Mouse (Mus musculus) cerebellum, postnatal 4 days (tissue): ENCODE results near the gene Fos.

Experiments
- DNase-seq, 2 experiments: peaks; one replicate each; pipeline ENCODE4 v3.0.0; 2022; ENCODE audit warnings: low spot score in 2 of 2, mixed read lengths in 1 of 2

The Fos gene

DNA sequence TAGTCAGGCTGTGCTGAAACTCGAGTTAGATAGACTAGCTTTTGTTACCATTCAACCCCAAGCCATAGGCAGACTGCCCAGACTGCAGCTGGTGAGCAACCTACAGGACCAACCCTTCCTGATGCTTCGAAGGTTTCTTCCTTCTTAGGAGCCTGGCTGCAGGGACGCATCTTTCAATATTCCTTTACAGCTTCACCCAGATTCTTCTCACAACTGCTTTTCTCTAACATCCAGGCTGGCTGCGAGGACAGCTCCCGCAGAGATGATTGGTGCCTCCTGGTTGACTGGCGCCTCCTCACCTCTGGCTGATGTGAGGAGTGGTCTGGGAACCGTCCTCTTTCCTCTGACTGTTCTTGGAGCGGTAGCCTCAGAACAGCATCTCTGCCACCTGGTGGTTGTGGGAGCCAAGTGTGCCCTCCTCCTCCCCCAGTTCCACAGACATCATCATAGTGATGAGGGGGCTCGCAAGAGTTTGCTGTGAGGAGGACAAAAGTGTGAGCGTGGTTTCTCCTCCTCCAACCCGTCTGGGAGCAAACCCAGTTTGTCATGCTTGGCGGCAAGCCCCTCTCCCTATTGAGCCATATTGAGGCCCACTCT, 14.0 kb downstream of the Fos start:
- DNase-seq = peak in 1 of 2 experiments; percentile 64

DNA sequence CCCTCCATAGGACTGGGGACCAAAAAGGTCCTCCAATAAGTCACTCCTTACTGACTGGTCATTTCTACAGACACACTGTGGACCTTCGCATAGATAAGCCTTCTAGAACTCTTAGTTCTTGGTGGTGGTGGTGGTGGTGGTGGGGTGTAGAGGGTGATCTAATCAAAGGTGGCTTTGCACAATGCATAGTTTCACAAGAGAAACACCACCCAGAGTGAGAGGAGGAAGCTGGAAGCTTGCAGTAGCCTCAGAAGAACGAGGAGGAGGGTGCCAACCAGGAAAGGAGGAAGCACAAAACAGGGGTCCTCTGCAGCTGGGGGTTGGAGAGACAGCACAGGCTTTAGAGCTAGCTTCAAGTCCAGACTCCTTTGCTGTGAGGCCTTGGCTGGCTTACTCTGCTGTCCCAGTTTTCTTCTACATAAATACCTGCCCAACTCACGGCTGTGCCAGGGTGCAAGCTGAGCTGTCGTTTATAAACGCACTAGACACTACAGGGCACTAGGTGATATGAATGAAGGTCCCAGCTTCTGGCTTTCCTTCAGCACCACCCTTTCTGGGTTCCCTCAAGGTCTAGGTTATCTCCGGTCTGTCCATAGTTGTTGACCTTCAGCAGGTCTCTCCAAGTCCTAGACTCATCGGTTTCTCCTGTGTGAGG, 15.7 kb downstream of the Fos start:
- DNase-seq = no peak

DNA sequence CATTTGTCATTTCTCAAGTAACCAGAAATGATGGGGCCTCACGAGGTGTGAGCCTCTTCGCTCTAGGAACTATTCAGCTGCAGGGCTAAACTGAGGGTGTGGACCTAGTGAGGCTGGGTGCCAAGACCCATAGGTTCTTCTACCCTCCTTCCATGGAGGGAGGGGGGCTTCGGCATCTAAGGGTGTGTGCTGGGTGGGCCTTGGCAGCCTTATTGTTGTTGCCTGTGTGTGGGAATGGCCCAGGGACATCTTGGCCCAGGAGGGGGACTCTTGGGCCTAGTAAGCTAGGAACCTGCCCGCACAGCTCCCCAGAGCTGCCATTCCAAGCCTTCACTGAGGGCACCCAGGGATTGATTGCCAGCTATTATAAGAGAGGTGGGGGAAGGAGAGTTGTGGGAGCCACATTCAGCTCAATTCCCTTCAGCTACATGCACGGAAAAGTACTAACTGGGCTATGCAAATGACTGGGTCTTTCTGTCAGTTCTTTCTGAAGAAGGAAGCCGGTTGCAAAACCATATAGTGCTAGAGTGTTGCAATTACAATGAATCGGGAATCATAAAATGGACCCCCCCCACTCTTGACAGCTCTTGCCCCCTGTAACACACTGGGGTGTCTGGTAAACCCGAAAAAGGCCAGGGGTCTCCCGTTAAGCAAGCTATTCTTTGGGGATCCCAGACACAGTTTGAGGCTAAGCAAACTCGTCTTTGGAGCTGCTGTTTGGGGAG, 16.6 kb downstream of the Fos start:
- no peak for DNase-seq

DNA sequence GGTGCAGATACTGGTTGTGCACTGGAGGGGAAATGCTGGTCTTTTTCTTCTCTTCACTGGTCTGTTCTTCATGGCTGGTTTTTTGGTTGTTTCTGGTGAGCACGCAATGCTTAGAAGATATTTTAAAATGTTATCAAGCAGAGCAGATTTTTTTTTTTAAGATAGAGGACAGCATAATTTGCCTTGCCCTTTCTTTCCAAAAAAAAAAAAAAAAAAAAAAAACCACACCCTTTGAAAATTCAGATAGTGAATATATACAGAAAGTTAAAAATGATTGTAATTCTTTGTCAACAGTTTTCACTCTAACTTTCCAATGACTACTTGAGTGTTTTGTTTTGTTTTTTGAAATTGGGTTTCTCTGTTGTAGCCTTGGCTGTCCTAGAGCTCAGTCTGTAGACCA, 17.3 kb downstream of the Fos start:
- no peak for DNase-seq

DNA sequence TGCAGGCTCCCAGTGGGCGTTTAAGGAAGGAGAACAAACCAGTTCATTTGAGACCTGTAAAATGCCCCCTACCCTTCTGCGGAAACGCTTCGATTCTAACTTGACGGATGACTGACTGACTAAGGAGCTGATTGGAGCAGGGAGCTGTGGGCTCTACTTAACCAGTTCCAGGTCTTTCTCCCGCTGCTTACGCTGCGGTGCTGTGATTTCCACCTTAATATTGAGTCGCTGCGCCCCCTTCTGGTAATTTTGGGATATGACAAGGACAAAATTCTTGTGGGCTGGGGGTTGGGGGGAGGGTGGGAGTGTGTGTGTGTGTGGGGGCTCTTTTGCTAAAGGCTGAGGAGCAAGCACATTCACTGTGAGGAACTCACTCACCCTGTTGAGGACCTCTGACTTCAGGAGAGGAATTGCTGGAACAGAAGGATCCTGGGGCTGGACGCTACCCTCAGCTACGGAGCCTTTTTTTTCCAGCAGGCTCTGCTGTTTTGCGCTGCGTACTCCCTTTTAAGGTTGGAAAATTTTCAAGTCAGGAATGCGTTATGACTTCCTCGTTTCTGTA, 18.5 kb downstream of the Fos start:
- DNase-seq = peak; percentile 60 to 65

DNA sequence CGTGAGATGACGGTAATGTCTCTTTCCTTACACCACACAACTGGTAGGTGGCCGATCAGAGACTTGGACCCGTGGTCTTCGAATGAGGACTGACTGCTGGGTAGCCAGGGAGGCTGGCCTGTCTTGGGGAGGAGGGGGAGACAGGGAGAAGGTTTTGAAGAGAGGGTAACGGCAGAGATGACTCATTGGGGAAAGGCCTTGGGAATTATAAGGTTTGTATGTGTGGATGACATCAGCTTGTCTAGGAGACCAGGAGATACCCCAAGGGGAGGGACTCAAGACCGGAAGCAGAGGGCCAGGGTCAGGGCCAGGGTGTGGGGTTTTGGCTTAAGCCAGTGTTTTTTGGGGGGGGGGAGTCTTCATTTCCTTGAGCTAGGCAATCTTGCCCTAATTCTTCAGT, 22.6 kb downstream of the Fos start:
- no peak for DNase-seq

DNA sequence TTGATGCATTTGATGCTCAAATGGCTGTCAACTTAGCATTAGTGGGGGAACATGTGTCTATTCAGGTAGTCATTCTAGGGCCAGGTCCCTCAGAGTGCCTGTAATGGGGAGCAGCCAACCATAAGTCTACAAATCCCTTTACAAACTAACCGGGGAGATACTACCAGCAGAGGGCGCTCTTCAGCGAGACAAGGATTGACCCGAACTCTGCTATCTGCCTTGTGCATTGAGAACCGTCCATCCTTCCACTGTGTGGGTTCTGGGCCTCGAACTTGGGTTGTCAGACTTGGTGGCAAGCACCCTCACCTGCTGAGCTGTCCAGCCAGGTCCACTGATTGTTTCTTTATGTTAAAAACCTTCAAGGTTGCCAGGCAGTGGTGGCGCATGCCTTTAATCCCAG, 23.1 kb downstream of the Fos start:
- DNase-seq = peak in 1 of 2 experiments; percentile 68

DNA sequence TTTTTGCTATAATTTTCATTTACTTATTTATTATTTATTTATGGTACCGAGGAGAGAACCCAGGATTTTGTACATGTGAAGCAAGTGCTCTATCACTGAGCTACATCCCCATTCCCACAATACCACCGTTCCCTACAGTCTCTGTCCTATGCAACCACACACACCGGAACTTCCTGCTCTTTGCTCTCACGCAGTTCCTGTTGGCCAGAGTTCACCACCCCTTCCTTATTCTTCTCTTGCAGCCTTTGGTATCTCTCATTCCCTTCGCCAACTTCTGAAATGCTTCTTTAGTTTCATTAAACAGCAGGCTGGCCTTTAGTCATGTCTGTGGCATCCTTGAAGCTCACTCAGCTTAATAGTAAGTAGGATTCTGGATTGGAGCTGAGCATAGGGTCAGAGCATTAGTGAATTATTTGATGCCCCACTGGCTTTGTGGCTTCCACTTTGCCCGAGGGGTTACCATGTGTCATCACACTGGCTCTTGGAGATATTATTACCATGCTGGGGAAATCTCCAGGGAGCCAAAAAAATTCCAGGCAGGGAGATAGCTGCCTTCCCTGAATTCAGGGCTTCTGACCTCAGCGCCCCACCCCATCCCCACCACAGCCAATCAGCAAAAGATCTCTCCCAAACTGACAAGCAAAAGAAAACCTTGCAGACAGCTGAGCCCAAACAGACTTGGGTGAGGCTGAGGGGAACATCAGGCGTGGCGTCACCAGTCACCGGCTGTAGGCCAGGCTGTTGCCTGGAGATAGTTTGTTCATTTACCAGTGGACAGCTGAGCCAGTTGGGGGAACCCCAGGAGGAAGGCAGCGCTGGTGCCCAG, 23.8 kb downstream of the Fos start:
- DNase-seq = no peak

DNA sequence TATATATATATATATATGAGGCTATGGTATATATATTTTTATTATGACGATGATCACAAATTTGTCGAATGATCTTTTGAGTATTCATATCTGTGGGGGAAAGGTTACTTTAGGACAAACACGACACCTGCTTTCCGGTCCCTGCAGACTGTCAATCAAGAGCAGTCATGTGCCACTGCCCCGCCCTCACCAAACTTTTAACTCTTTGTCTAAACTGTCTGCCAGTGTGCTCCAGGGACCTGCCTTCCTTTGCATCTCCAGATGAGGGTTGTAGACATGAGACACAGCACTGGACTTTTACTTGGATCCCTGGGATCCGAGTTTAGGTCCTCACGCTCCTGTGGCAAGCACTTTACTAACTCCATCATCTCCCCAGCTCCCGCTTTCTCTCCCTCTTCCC, 25.3 kb downstream of the Fos start:
- no peak for DNase-seq

DNA sequence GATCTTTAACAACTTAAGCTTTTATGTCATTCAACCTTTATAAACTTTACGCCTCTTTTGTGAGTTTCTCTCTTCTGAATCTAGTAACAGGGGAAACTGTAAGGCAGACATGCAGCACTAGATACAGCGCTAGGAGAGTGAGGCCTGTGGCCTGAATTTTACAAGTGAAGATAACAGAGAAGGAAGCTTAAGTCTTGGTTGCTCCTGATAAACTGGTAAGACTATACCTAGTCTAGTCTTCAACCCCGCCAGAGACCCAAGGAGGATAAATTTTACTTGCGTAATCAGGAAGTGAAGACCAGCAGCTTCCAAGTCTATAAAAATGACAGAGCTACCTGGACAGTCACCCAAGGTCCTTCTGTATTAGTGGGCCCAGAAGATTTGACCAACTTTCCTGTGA, 29.0 kb downstream of the Fos start:
- DNase-seq = no peak

DNA sequence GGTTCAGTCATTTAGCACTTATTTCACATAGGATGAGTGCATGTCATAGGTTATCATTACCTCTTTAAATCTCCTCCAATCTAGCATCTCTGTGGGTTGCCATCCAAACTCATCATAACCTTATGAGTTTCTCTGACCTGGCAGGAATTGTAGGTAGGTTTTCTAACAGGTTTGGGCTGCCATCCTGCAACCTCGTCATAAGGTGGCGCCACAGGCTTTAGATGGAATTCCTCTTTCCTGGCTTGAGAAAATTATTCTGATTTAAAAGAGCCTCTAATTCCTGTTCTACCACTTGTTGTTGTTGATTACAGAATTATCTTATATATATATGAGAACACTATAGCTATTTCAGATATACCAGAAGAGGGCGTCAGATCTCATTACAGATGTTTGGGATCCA, 34.5 kb downstream of the Fos start:
- DNase-seq = no peak

DNA sequence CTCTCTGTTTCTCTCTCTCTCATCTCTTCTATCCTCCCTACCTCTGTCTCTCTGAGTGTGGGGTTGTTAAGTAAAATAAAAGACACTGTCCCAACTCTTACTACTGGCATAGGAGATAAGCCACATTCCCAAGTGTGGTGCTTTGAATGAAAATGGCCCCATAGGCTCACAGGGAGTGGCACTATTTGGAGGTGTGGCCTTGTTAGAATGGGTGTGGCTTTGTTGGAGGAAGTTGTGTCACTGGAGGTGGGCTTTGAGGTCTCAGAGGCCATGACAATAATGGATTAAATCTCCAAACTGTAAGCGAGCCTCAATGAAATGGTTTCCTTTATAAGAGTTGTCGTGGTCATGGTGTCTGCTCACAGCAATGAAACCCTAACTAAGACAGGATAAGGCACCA, 36.3 kb downstream of the Fos start:
- DNase-seq = no peak

DNA sequence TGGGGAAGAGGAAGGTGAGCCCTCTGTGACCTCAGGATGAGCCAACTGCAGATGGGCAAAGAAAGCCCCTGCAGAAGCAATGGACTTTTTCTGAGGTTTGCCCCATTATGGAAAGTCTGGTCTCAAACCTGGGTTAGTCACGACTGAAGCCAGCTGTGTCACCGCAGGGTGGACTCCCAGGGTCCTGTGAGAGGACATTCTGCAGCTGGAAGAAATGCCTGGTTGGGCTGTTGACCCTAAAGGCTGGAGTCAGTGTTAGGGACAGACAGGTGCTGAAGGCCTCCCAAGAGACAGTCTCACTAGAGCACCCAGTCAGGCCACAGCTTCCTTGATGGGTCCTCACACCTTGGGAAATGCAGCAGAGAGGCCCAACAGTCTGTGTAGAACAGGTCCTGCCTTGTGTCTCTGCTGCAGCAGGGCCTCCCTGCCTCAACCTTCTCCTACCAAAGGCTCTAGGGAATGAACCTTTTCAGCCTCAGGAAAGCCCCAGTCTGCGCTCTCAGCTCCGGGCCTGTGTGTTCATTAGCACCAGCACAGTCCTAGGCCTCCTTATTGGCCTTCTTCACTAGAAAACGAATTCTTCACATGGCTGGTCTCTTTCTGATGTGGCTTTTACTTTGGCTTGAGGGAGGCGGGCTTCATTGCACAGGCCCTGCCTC, 40.2 kb downstream of the Fos start:
- DNase-seq = no peak

DNA sequence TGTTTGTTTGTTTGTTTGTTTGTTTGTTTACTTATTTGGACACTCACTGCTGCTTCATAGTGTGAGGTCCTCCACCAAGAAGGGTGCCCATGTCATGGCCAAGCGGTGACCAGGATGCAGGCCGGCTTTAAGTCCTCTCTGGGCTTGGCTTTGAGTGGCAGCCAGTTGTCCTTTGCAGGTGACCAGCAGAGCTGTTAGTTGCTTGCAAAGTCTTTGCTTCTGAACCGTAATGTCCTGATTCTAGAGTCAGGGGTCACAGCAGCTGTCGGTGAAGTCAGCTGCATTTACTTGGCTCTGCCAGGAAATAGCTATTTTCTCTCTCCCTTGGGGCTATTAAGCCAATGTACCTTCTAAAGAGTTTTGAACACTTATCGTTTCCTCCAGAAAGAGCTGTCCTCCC, 41.3 kb downstream of the Fos start:
- no peak for DNase-seq

DNA sequence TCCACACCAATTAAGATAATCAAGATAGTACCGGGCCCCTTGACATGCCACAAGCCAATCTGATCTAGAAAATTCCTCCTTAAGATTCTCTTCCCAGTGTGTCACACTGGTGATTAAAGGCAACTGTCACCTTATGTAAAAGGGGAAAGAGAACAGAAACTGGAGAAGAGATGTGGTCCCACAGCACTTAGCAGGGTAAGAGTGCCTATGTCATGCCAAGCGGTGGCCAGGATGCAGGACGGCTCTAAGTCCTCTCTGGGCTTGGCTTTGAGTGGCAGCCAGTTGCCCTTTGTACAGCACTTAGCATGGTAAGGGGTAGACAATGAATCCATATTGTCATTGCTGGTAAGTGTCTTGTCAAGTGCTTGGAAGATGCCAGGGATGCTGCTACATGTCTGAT, 42.2 kb downstream of the Fos start:
- DNase-seq = no peak

DNA sequence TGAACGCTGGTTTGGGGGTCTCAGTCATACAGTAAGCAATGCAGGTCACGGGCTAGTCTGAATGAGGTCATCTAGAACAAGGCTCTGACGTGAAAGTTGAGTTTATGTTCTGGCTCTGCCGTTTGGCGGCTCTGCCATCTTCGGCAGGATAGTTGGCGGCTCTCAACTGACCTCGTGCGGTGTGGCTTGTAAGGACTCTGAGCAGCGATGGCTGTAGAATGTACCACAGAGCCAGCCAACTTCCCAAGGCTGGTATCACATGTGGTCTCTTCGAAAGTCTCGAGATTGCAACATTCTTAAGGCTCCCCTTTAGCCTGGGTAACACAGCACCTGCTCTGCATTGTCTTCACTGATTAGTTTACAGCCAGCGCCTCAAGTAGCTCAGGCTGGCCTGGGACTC, 43.6 kb downstream of the Fos start:
- DNase-seq = no peak

DNA sequence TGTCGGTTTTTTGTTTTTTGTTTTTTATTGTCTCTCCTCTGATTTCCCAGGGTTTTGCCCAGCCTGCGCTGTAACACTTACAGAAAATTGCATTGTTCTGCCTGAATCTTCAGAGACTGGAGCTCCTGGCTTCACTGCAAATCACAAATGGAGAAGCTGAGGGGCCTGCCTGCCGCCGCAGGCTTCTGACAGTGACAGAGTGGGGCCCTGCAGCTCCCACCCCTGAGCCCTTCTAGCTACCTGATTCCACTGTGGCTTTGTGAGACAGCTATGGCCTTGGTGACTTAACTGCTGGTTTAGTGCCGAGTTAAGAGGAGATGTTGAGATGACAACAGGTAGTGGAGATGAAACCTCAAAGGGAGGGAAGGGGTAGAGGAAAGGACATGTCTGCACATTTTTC, 44.3 kb downstream of the Fos start:
- DNase-seq = no peak

DNA sequence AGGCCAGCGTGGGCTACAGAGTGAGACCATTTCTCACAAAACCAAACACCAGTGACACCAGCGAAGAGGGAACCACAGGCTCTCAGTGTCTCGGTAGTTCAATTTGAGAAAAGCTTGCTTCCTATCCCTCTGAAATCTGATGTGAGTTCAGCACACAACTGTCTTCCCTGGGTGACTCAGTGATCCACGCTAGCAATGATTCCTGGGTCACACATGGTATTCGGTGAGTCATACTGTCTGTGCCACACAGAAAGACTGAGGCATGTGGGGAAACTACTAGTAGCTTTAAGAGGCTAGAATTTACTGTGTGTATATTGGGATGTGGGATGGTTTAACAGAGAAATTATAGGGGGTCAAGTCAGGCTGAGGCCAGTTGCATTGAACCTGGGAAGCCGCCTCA, 45.9 kb downstream of the Fos start:
- no peak for DNase-seq

DNA sequence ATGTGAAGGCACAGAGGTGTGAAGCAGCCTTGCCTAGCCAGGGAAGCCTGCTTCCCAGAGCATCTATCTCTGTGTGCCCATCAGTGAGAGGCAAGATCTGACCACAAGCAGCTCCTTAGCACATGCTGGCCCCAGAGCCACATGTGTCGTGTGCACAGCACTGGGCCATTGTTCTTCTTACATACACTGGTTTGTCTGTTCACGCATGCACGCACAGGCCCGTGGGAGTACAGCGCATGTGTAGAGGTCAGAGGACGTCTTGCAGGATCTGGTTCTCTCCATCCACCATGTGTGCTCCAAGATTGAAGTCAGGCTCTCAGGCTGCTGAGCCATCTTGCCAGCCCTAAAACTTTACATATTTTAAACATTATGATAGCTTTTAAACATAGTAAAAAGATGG, 47.4 kb downstream of the Fos start:
- no peak for DNase-seq

DNA sequence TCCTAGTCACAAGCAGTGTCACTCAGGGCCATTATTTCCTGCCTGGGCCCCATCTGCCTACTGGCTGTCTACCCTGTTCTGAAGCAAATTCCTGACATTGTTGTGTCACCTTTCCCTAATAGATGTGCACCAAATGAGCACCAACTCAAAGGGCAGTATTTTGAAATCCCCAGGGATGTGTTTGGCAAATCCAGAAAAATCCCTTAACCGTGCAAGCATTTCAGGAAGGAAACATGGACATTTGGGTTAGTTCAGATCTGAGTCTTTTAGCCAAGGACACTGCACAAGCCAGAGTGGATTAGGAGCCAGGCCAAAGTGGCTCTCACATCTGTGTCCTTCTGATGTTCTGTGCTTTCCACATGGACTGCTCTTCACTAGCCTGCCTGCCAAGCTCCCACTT, 48.0 kb downstream of the Fos start:
- DNase-seq = no peak

DNA sequence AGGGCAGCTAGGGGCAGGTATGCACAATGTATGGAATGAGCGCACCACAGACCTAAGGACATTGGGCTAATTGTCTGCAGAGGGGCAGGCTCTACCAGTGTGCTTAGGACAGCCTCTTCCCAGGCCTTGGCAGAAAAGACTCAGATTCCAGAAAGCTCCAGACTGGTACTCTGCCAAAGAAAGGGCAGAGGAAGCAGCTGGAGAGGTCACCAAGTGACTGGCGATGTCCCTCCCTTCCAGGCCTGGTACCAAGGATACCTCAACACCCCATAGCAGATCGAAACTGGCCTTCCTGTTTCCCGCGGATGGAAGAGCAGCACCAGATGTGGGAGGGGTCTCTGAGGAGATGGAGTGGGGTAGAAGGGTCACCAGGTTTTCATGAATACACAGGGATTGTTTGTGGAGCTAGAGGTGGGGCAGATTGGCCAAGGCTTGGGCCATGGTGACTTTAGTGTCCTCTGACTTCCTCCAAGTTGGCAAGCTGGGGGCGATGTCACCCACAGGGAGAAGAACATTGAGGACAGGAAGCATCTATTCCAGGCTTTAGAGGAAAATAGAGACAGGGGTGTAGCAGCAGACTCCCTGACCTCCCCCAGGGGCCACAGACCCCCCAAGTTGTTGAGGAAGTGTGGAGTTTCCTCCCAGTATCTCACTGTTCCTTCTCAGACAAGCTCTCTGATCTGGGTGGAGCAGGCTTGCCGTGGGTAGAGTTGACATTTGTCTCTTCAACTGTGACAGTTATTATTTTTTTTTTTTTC, 49.1 kb downstream of the Fos start:
- no peak for DNase-seq
